Mouse (Mus musculus): ENCODE results near the gene Mcmbp.

Gene Mcmbp

DNA sequence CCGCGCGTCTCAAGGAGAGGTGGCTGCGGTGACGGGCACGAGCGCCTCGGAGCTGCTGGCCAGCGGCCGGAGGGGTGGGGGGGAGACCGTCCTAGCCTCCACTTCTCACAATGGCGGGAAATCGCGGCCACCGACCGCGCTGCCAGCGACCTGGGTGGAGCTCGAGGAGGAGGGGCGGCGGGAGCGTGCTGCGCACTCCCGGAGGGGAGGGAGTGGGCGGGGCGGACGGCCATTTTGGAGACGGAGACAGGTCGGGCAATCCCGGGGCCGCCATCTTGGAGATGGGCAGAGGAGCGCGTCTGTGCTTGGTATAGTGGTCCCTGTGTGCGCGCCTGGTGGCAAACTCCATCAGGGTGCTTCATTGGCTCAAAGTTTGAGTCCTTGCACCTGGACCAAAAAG lies at the start of gene Mcmbp:
Gene Mcmbp (minus strand): TSS at position 162 of the 400 bp plus-strand sequence.
- peak; percentile 99 for DNase-seq

DNA sequence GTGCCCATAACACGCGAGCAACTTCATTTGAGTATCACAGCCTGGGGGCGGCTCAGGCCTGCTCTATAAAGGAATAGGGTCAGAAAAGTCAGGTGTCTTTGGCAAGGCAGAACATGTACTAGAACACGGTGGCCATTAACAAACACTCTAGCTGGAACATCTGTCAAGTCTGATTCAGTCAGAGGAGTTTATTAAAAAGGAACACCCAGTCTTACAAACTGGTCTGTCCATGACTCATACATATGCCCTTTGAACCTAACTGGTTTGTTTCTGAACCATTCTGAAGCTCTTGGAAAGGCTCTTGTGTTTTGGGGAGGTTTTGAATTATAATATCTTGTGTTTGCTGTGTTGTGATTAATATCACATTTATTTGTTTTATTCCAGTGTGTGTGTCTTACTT lies 49.8 kb upstream of the Mcmbp start:
- no peak for DNase-seq

DNA sequence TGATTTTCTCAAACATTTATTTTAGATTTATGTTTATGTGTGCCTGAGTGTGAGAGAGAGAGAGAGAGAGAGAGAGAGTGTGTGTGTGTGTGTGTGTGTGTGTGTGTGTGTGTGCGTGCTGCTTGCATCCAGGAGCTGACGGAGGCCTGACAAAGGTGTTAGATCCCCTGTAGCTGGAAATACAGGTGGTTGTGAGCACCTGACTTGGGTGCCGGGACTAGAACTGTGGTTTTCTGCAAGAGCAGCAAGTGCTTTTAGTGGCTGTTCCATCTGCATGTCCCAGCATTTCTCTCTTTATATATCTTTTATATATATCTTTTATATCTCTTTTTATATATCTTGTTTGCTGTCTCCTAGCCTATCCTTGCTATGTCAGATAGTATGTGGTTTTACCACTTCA lies 41.6 kb upstream of the Mcmbp start:
- no peak for DNase-seq

DNA sequence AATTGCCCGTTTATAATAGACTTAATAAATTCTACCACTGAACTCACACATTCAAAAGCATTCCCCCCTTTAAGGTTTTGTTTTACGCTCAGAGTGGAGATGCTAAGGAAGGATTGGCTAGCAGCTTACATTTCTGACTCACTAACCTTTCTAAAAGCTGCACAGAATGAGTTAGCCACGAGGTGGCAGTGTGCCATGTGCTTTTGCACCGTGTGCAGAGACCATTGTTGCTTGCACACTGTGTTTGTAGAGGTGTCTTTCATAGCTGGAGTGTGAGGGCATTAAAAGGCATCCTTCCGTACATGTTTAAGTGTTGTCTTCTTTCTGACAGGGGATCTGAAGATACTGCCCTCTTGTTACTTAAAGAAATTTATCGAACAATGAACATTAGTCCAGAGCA lies 39.0 kb upstream of the Mcmbp start:
- peak; percentile 60 for DNase-seq

DNA sequence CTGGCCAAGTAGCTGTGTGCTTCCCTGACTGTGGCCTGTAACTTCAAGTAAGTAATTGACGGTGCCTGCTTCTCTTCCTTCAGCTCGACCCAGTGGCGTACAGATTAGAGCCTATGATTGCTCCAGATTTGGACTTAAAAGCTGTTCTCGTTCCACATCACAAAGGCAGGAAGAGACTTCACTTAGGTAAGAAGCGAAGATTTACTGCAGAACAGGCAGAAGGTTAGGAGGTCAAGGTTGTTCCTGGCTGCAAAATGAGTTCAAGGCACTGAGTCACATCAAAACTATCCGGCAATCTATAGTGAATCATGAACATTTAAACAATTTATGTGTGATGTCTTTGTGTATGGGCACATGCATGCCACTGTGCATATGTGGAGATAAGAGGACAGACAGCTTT lies 36.9 kb upstream of the Mcmbp start:
- DNase-seq: no peak

DNA sequence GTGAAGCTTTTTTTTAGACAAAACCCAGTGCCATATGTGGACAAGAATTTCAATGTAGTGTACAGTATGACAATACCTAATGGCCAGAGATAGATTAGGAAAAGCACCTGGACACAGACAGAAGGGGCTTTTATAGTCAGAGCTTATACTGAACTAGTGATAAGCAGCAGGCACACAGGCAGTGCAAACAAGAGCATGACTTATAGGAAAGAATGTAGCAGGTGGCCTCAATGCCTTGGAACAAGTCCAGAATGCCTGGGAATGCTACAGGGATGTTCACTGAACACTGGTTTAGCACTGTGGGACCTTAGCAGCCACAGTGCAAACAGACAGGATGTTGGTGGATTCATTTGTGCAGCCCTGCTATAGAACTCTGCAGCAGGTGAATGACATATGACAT lies 26.4 kb upstream of the Mcmbp start:
- DNase-seq: no peak

DNA sequence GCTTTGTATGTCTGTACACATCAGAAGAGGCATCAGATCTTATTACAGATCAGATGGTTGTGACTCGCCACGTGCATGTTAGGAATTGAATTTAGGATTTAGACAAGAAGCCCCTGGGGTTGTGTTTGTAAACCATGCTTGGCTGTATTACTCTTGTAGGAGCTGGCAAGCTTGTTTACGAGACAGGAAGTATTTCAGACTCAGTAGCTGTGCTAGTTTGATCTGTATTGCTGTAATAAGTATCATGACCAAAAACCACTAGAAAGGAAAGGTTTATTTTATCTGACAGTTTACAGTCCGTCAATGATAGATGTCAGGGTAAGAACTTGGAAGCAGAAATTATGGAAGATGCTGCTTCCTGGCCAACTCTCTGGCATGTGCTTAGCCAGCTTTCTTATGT lies 18.7 kb upstream of the Mcmbp start:
- no peak for DNase-seq

DNA sequence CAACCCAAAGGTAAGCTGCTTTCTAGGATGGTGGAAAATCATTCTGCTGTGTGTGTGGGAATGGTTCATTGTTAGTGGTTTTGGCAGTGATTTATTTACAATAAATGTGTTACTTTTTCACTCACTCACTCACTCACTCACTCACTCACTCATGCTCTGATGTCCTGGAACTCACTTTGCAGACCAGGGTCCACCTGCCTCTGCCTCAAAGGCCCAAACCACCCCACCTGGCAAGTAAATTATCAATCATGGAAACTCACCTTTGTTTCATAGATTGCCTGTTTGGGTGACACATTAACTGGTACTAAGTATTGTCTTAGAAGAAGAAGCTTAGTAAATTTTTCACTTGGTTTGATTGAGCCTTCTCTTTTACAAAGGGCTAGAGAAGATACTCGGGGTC lies 15.1 kb upstream of the Mcmbp start:
- DNase-seq: no peak

DNA sequence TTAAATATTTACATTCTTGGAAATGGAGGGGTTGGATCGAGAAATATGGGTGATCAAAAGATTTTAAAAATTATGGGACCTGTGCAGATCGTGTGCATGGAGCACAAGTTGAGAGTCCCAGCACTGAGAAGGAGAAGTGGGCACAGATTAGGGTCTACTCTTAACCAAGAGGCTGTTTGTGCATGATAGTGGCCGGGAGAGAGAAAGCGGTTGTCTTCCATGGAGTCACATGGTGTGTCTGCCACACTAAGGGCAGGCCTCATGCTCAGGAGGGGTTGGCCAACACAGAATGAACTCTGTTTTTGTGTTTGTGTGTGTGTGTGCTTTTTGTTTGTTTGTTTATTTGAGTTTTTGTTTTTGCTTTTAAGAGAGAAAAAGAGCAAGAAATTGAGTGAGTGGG lies 11.7 kb upstream of the Mcmbp start:
- no peak for DNase-seq

DNA sequence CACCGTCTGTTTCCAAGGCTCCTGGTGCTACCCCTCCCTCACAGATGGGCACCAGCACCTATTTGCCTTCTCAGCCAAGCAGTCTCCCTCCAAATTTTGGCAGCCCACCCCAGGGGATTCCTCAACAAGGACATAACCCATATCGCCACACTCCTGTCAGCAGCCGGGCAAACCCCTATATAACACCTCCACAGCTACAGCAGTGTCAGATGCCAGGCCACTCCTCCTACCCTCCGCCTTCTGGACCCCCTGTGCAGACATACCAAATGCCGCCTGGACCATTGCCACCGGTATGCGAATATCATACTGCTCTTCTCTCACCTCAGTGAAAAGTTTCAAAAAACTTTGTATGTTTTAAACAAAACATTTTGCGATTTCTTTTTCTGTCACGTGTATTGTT lies 10.0 kb upstream of the Mcmbp start:
- DNase-seq: no peak

DNA sequence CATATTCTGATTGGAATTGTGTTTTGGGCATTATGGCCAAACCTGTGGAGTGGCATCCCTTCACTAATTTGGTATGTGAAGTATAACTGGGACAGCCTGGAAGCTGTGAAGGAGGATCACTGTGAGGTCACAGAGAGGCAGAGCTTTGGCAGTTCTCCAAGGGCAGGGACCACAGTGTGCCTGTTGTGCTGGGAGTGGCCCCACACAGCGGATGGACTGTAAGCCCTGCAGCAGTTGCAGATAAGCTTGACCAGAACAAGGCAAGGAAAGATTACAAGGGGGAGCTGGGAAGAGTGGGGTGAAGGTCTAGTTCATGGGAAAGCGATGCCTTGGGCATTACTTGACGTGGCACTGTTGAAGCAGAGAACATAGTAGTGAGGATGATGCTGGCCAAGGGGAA lies 8.5 kb upstream of the Mcmbp start:
- DNase-seq: no peak

DNA sequence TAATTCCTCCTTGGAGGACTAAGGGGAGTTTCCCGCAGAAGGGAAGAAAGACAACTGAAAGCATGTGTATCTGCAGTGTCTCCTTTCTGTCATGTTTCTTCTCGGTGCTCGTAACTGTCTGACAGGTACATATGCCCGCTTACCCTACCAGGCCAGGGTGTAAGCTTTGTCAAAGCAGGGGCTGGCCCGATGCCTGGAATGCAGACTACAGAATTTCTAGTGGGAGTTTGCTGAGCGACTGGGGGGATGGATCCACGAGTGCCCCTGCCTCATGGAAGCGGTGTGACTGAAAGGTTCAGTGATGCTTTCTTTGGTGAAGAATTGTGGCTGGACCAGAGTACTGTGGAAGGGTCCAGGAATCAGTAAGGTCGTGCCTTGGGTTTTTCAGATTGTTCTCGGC lies 5.9 kb upstream of the Mcmbp start:
- DNase-seq: no peak

DNA sequence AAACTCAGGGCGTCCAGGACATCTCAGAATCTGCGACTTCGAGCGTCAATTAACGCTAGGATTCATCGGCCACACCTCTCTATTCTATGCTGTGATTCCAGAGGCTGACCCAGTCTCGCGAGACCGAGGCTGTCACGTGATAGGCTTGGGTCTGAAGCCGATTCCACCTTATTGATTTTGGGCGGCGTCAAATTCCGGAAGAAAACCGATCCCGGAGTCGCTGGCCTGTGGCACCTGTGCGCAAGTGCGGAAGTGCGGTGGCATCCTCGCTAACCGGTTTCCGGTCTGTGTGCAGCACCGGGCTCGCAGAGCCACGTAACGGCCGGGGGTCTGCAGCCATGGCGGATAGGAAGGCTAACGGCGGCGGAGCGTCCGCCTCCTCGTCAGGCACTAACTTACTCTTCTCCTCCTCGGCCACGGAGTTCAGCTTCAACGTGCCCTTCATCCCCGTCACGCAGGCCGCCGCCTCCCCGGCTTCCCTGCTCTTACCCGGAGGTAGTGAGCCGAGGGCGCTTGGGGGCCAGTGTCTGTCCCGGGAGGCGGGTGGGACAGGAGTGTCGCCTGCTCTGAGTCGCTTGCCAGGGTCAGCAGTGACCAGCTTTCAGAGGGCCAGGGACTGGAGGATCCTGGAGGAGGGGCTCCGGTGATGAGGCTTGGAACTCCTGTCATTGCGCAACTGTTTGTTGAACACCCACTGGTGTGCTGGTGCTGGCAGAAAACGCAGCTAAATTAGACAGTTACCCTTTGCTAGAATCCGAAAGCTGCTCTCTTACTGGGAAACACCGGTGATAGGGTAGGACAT lies 4.6 kb upstream of the Mcmbp start, which contains the start of gene Sec23ip:
Gene Sec23ip (plus strand): TSS at position 260 of the 802 bp plus-strand sequence.
- peak; percentile 96 for DNase-seq

DNA sequence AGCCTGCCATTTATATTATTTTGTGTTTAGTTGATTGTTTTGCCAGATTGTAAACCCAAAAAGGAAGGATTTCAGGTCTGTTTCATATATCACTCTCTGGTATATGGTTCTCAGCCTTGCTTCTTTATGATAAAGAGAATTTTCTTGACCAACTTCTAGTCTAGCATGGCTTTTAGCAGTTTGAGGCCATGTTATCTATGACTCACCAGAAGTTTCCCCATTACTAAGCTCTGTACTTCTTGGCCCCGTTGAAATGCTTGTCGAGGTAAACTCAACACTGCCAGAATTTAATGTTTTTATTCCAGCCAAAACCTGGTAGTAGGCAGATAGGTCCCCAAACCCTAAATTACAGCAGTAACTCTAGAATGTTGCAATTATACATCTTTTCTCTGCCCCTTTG lies 3.6 kb upstream of the Mcmbp start:
- no peak for DNase-seq

DNA sequence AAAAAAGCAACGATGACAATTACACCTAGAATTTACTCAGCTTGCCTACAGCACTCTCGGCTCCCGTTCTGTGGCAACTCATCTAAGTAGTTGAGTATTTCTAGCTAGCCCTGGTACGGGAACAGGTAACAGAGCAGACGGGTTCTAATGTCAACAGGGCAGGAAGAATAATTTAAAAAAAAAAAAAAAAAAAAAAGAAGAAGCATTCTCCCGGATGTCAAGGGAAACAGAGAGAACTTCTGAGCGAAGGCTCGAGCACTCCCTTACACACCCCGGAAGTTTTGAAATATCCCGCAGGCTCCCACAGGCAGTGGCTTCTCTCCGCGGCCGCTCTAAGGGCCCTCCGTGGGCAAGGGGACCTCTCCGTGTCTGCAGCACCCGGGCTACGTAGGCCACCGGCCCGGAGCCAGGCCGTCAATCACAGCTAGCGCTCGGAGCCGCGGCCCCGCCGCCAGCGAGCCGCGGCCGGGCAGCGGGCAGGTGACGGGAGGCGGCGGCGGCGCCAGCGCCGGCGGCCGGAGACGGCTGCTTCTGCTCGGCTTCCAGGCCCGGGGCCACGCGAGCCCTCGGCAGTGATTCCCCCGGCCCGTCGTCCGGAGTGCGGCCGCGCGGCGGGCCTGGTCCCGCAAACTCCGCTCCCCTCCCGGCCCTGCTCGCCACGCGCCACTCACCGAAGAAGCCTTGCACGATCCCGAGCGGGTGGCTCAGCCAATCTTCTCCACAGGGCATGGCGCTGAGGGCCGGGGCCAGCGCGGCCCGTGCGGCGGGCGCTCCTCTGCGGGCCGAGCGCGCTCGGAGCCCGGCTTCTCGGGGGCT lies 625 bp downstream of the Mcmbp start:
- DNase-seq: peak; percentile 67

DNA sequence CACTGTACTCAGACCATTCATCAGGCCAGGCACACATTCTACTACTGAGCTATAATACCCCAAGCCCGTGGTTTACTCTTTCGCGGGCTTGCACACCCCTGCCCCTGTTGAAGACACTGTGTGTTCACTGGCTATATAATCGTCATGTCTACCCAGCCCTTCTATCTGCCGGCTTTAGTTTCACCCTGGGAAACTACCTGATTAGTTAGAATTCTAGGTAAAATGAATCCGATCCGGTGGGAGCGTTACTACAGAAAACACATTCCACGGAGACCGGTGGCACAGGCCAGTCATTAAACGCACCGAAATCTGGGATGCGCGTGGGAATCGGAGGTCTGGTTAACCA lies 1.2 kb downstream of the Mcmbp start:
- no peak for DNase-seq

DNA sequence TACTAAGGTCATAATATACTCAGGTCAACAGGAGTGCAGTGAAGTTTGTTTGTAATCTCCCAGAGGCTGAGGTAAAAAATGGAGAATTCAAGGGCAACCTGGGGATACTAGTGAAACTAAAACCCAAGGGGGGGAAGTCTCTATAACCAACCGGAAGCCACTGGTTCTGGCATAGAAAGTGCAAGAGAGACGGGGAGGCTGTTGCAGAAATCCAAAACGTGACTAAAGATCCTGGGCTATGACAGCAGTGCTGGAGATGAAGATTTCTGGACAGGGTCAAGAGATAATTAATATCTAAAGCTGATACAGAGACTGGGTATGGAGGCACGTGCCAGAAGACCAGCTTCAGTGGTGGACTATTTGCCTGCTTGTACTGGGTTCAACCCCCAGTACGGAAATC lies 2.3 kb downstream of the Mcmbp start:
- DNase-seq: no peak

DNA sequence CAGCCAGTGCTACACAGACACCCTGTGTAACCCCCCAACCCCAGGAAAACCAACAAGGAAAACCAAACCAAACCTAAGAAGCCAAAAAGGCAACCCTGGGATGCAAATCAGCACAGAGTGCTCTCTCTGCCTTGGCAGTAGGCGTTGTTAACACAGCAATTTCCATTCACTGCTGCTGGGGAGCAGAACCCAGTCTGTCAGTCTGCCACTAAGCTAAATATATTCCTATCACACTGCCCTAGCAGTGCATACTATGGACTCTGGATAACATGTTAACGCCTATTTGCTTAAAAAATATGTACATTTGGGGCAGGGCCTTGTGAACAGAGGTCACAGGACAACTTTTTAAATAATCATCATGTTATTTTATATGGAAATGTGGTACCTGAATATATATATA lies 8.7 kb downstream of the Mcmbp start:
- DNase-seq: no peak

DNA sequence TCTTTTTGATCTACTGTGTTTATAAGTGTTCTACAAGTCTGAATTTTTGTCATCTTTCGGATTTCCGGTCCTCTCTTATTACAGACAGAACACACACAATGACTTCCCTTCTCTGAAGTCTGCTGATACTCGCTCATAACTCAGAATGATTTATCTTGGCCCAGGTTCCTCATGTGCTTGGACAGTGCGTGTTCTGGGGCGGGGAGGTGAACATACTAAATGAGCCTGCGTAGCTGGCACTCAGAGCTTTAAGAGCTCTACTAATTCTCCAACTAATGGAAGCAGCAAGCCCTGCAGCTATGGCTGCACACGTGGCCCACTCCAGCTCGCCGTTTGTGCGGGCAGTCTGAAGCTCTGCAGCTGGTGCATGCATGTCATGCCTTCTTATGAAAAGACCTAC lies 11.6 kb downstream of the Mcmbp start:
- no peak for DNase-seq

DNA sequence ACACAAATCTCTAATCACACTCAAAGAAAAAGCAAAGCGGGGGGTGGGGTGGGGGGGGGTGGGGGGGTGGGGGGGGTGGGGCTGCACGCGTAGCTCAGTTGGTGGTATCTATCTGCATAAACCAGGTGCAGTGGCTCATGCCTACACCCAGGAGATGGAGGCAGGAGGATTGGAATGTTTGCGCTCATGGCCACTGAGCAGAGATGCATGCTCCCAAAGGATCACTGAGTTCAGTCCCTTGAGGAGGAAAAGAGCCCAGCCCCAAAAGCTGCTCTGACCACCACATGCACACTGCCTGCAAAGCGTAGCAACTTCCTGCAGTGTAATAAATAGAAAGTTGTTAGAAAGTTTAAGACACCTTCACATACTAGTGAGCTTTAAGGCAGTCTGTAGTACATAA lies 12.6 kb downstream of the Mcmbp start:
- DNase-seq: no peak

DNA sequence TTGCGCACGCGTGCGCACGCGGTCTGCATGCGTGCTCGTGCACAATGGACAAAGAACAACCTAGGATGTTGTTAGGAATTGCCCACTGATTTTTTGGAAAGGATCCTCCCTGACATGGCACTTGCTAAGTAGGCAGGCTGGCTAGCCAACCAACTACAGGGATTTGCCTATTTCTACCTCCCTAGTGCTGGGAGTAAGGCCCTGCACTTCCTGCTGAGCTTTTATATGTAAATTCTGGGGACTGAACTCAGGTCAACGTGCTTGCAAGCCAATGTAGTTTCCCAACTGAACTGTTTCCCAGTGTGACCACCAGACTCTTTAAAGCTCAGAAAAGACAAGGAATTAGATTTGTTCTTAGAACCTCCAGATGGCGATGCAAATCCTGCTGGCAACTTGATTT lies 13.3 kb downstream of the Mcmbp start:
- DNase-seq: no peak

DNA sequence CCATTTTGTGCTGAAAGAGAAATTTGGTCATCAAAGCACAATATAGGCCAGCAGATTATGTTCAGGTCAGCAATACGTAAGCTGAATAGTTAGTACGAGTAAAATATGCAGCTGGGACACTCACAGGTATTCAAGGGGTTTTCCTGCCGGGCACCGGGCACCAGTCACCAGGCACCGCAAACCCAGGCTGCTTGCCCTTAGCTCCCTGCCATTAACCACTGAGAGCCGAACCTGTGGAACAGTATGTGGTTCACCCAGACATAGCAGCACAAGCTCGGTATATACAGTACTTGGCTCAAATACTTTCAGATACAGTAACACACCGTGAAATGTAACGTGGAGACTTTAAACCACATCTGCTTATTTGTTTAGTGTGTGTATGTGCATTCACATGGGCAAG lies 15.1 kb downstream of the Mcmbp start:
- DNase-seq: no peak

DNA sequence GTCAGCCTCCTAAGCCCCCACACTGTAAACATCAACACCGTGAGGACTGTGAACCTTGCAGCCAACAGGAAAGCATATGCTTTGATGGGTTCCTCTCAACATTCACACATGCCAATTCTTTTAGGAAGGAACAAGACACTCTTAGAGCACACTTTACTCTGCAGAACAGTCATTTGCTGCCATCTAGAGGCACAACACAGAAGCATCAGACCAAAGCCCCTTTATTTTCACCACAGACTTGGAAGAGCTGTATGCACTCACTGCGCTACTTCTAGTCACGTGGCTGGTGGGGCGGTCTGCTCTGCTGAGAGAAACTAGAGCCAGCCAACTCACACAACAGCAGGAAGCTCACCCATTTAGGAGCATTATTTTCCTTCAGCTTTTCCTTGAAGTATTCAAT lies 15.5 kb downstream of the Mcmbp start:
- DNase-seq: peak; percentile 73

DNA sequence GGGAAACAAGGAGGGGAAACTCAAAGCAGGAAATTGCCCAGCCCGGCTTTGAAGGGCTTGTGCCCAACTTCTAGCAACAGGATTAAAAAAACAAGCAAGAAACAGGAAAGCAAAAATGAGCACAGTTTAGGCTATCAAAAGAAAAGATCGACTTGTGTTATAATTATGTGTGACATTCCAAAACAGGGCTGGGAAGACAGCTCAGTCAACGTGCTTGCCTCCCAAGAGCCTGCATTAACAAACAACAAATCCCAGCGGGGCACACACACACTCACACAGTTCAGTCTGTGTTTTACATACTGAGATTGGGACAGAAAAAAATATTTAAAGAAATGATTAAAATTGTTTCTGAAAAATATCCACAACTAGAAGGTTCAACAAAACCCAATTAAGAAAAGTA lies 22.3 kb downstream of the Mcmbp start:
- no peak for DNase-seq

DNA sequence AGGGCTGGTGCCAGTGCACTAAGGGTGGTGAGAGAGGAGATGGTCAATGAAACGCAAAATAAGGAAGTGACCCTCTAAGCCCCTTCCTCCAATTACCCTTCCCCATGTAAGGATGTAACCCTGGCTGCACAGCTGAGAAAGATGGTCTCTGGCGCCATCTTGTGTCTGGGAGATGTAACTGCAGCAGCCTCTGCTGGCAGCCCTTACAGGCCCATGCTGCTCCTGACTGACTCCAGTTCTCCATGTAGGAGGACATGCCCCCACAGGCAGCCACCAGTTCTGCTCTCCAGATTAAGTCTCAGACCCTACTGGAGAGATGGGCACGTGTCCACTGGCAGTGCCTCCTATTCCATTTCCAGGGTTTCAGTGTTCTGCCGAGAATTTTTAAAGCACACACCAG lies 34.6 kb downstream of the Mcmbp start:
- peak; percentile 76 for DNase-seq

Measured in thymus, postnatal 4 days (tissue).